Mouse (Mus musculus) right cerebral cortex, adult 18-20 months (tissue): ENCODE results near the gene Enthd1.
"Not testable (repeated sequence)": the region's sequence is repeated elsewhere in the genome, so short reads cannot be mapped to it uniquely, and the experiment has no call there.

Source experiments
- DNase-seq: peaks from one replicate; pipeline ENCODE4 v3.0.0; 2022; ENCODE audit warnings: mixed read lengths

Enthd1 gene

GRCm38 (mm10) chr15:80565106-80565665 lies at the start of gene Enthd1:
TSS of gene Enthd1 (minus strand) at chr15:80565156.
- no peak for DNase-seq

- no peak for DNase-seq
Measured at GRCm38 (mm10) chr15:80613904-80614303, 48.9 kb upstream of the Enthd1 start.

GRCm38 (mm10) chr15:80611478-80611877 lies 46.5 kb upstream of the Enthd1 start:
- no peak for DNase-seq

GRCm38 (mm10) chr15:80610335-80610734 lies 45.4 kb upstream of the Enthd1 start:
- no peak for DNase-seq

GRCm38 (mm10) chr15:80607970-80608369 lies 43.0 kb upstream of the Enthd1 start:
- no peak for DNase-seq

- no peak for DNase-seq
Measured at GRCm38 (mm10) chr15:80604026-80604425, 39.1 kb upstream of the Enthd1 start.

GRCm38 (mm10) chr15:80602487-80602886 lies 37.5 kb upstream of the Enthd1 start:
- DNase-seq, result no peak

GRCm38 (mm10) chr15:80601456-80601855 lies 36.5 kb upstream of the Enthd1 start:
- no peak for DNase-seq

GRCm38 (mm10) chr15:80599843-80600242 lies 34.9 kb upstream of the Enthd1 start:
- DNase-seq, result no peak

GRCm38 (mm10) chr15:80599213-80599750 lies 34.3 kb upstream of the Enthd1 start:
- DNase-seq, result no peak

- DNase-seq, result no peak
Measured at GRCm38 (mm10) chr15:80598750-80599149, 33.8 kb upstream of the Enthd1 start.

- DNase-seq, result no peak
Measured at GRCm38 (mm10) chr15:80593877-80594276, 28.9 kb upstream of the Enthd1 start.

- DNase-seq, result no peak
Measured at GRCm38 (mm10) chr15:80592737-80593136, 27.8 kb upstream of the Enthd1 start.

- DNase-seq, result no peak
Measured at GRCm38 (mm10) chr15:80590641-80591040, 25.7 kb upstream of the Enthd1 start.

- no peak for DNase-seq
Measured at GRCm38 (mm10) chr15:80586296-80586695, 21.3 kb upstream of the Enthd1 start.

- DNase-seq, result no peak
Measured at GRCm38 (mm10) chr15:80582581-80583495, 17.9 kb upstream of the Enthd1 start.

- not testable (repeated sequence) for DNase-seq
Measured at GRCm38 (mm10) chr15:80580585-80580984, 15.6 kb upstream of the Enthd1 start.

- no peak for DNase-seq
Measured at GRCm38 (mm10) chr15:80579121-80579520, 14.2 kb upstream of the Enthd1 start.

GRCm38 (mm10) chr15:80577166-80577960 lies 12.4 kb upstream of the Enthd1 start:
- no peak for DNase-seq

GRCm38 (mm10) chr15:80576415-80576994 lies 11.5 kb upstream of the Enthd1 start:
- DNase-seq, result no peak

GRCm38 (mm10) chr15:80575817-80576370 lies 10.9 kb upstream of the Enthd1 start:
- no peak for DNase-seq
